Mouse (Mus musculus) heart, adult 9 months (tissue): ENCODE data around the gene Zc3h7b.
"Not testable (repeated sequence)": the region's sequence is repeated elsewhere in the genome, so short reads cannot be mapped to it uniquely, and the experiment has no call there.

Experiments
- DNase-seq, 2 experiments: peaks; one replicate each; pipeline ENCODE4 v3.0.0; 2022; ENCODE audit warnings: low spot score in 2 of 2

Gene Zc3h7b

GRCm38 (mm10) chr15:81739296-81739695 is 5.6 kb upstream of the Zc3h7b start:
- DNase-seq: no peak

- no peak for DNase-seq
Measured at GRCm38 (mm10) chr15:81739924-81740323, 4.9 kb upstream of the Zc3h7b start.

- DNase-seq: not testable (repeated sequence)
Measured at GRCm38 (mm10) chr15:81742368-81742767, 2.5 kb upstream of the Zc3h7b start.

GRCm38 (mm10) chr15:81745601-81746114 is 801 bp downstream of the Zc3h7b start:
- DNase-seq: peak; percentile 36 to 44

GRCm38 (mm10) chr15:81749742-81750141 is 4.9 kb downstream of the Zc3h7b start:
- DNase-seq: peak in 1 of 2 experiments; percentile 26

- DNase-seq: no peak
Measured at GRCm38 (mm10) chr15:81753669-81754068, 8.8 kb downstream of the Zc3h7b start.

GRCm38 (mm10) chr15:81758701-81759100 is 13.8 kb downstream of the Zc3h7b start:
- no peak for DNase-seq

GRCm38 (mm10) chr15:81759542-81759941 is 14.7 kb downstream of the Zc3h7b start:
- DNase-seq: no peak

GRCm38 (mm10) chr15:81760361-81761079 is 15.7 kb downstream of the Zc3h7b start:
- DNase-seq: no peak

- no peak for DNase-seq
Measured at GRCm38 (mm10) chr15:81761381-81761780, 16.5 kb downstream of the Zc3h7b start.

- no peak for DNase-seq
Measured at GRCm38 (mm10) chr15:81761959-81762358, 17.1 kb downstream of the Zc3h7b start.

- DNase-seq: no peak
Measured at GRCm38 (mm10) chr15:81764573-81764972, 19.7 kb downstream of the Zc3h7b start.

GRCm38 (mm10) chr15:81765651-81766050 is 20.8 kb downstream of the Zc3h7b start:
- DNase-seq: no peak

- DNase-seq: no peak
Measured at GRCm38 (mm10) chr15:81766439-81766838, 21.6 kb downstream of the Zc3h7b start.

GRCm38 (mm10) chr15:81769037-81769436 is 24.2 kb downstream of the Zc3h7b start:
- DNase-seq: no peak

- peak in 1 of 2 experiments; percentile 42 for DNase-seq
Measured at GRCm38 (mm10) chr15:81772431-81773120, 27.7 kb downstream of the Zc3h7b start.

- peak; percentile 57 to 69 for DNase-seq
Measured at GRCm38 (mm10) chr15:81774505-81775171, 29.8 kb downstream of the Zc3h7b start.

- no peak for DNase-seq
Measured at GRCm38 (mm10) chr15:81776631-81777422, 32.0 kb downstream of the Zc3h7b start.

- DNase-seq: no peak
Measured at GRCm38 (mm10) chr15:81781816-81782215, 37.0 kb downstream of the Zc3h7b start.

- DNase-seq: no peak
Measured at GRCm38 (mm10) chr15:81784762-81785161, 39.9 kb downstream of the Zc3h7b start.

- DNase-seq: no peak
Measured at GRCm38 (mm10) chr15:81785701-81786100, 40.8 kb downstream of the Zc3h7b start.

GRCm38 (mm10) chr15:81787525-81787924 is 42.7 kb downstream of the Zc3h7b start:
- no peak for DNase-seq
